Mouse (Mus musculus) ovary, postnatal 36 days (tissue): ENCODE results near the gene Dynlt1b.
"Not testable (repeated sequence)": the region's sequence is repeated elsewhere in the genome, so short reads cannot be mapped to it uniquely, and the experiment has no call there.

ENCODE experiments used
- DNase-seq: peaks from one replicate; pipeline ENCODE4 v3.0.0; 2022; ENCODE audit warnings: low spot score, mixed read lengths

Dynlt1b gene

DNA sequence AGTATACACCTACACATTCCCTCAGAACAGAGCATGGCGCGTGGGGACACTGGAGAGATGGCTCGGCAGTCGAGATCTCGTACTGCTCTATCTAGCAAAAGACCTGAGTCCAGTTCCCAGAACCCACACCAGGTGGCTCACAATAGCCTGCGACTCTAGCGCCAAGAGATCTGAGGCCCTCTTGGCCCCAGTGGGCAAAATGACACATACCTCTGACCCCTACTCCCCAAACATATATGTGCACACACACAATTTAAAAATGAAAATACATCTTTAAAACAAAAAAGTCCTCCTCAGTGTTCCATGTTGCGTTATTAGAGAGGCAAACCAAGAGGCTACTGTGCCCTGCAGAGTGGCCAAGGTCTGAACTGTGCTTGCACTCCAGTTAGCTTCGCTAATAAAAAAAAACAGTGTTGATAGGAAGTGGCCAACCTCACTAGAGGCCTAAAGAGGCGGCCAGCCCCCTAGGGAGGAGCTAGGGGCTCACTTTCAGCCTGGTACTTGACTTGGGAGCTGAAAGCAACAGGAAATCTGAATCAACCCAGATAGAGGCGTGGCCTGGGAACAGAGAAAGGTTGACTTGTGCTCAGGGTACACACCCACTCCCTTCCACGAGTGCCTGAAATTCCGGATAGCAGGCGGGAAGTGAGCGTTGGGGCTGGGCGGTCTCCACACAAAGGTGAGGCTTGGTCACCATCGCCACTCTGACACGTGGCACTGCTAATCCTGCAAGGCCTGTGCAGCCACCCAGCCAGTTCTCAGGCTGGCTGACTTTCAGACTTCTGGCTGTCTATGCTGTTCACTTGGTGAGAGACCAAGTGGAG is 37.9 kb downstream of the Dynlt1b start:
- not testable (repeated sequence) for DNase-seq

DNA sequence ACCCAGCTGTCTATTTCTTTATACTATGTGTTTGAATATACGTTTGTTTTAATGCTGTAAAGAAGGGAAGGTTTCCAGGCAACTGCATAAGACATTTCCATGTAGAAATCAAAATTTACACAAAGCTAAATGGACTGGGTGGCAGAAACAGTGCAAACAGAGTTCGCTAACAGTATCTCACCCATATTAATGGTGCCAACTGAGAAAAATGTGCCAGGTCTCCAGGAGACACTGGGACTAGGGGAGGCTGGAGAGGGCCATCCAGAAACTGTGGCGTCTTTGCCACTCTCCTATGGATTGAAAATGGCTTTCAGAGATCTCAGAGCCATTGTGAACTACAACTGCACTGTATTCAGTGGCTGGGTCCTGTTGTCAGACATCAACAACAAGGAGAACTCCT is 40.1 kb downstream of the Dynlt1b start:
- DNase-seq = not testable (repeated sequence)

DNA sequence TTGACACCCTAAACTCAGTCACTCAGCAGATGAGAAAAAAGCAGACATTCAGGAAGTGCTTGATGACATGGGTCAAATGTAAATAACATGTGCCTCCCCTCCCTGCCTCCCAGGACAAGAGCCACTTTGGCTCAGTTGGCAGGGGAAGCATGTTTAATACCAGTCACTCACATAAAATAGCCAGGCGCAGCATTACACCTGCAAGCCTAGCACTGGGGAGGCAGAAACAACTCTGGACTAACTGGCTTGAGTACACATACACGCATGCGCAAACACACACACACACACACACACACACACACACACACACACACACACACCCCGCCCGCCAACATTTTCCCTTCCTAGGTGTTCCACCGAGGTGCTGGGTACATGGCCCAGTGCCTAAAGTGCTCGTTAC is 40.8 kb downstream of the Dynlt1b start:
- DNase-seq = not testable (repeated sequence)

DNA sequence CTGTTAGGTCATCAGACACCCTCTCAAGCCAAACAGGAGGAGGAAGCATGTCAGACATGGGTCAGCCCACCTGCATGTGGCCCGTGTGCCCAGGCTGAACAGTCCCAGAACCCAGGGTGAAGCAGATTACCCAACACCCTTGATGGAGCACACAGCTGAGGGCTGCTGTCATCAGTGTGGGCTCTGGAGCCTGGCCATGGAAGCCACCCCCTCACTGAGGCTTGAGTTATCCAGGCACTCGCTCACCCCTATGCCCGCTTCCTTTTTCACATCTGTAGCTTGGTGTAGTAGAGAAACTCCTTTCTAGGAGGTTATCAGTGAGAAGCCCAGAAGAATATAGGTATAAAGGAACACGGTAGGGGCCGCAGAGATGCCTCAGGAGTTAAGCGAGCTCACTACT is 45.4 kb downstream of the Dynlt1b start:
- not testable (repeated sequence) for DNase-seq

DNA sequence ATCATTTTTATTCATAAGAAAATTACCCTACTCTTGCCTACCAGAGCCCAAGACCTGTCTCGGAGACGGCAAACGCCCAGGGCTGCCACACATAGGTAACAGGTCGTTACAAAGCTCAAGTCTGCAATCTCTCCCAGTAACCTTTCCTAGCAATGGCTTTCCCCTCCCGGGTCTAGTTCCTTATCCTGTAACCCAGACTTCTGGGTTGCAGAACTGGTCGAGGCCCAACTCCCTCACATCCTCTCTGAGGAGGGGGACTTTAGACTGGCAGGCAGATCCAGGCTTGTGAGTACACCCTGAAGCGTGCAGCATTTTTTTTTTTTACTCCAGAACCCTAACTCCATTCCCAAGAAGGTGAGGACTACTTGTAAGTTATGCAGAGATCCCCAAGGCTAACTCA is 46.0 kb downstream of the Dynlt1b start:
- not testable (repeated sequence) for DNase-seq

DNA sequence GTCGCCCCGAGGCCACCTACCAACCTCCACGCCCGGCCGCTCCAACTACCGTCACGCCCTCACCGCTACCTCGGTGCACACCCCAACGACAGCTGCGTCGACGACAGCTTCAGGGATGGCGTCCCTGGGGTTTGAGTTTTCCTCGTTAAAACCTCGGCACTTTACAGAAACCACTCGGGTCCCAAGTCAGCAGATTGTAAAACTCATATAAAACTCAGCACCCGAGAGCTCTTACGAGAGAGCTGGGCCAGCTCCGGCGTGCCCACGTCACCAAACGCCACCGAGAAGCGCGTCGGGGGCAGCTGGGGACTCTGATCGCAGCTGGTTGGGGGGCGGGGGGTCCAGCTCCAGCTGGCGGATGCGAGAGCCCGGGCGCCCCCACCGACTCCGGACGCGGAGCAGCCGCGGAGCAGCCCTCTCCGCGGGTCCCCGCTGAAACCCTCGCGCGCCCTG is 46.6 kb downstream of the Dynlt1b start:
- not testable (repeated sequence) for DNase-seq

DNA sequence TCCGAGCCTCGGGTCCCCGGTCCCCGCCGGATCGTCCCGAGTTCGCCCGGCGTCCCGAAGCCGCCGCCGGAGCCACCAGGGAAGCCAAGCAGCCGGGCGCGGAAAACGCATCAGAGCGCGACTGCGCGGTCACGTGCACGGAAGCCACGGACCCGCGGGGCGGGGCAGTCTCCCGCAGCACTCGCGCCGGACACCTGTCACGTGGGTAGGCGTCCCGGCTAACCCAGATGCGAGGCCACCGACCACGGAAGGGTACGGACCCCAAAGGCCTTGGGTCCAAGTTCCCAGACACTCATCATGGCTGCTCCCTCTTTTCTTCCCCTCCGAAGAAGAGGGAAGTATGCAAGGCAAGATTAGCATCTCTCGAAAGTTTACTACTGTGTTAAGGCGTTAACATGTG is 47.1 kb downstream of the Dynlt1b start:
- not testable (repeated sequence) for DNase-seq

DNA sequence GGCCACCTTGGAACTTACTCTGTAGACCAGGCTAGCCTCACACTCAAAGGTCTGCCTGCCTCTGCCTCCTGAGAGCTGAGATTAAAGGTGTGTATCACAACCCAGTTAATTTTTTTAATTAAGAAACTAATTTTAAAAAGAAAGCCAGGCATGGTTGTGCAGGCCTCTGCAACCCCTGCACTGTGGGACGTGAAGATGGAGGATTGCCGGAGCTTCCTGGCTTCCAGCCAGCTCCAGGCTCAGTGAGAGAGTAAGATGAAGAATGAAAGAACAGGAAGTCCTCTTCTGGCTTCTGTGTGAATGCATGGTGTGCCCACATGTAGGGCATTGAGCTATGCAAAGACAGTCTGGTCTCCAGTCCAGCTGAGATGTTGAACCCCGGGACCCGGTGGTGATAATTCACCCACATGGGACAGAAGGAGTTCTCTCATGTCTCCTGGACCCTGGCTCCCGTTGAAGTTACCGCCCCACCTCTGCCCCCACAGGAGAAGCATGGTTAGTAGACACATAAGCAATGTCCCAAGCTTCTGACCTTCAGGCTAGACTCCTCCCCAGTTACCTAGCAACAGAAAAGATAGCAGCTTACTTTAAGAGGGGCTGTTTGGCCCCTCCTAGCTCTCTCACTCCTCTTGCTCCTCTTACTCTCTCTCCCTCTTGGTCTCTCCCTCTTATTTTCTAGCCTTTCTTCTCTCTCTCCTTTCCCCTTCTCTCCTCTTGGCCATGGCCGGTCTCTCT is 51.1 kb downstream of the Dynlt1b start:
- not testable (repeated sequence) for DNase-seq

DNA sequence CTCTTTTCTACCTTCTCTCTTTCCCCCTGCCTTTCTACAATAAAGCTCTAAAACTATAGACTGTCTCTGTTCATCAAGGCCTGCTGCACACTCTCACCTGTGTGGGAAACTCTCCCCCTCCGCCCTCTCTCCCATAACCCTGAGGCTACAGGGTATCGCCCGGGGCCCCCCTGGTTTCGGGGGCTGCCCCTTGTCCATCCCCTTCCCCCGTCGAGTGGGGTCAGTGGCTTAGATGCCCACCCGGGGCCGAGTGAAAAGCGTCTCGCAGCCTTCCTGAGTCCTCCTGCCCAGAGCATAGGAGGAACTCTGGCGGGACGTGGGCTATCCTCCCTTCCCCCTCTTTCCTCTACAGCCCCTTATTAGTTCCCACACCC is 51.7 kb downstream of the Dynlt1b start:
- not testable (repeated sequence) for DNase-seq

DNA sequence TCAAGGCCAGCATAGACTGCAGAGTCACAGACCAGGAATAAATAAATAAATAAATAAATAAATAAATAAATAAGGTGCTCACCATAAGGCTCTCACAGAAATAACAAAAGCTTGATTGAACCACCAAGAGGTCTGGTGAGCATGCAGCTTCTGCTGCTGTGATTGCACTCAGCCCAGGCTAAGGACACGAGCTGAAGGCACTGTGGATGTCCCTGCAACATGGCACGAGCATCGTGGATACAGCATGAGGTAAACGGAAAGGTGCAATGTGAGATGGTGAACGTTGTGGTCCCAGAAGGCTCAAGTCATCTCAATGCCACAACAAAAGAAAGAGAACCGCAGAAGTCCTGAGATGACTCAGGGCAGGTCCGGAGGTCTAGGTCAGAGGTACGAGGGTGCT is 52.3 kb downstream of the Dynlt1b start:
- not testable (repeated sequence) for DNase-seq
